Mouse (Mus musculus) cortical plate, adult 2 months (tissue): ENCODE data around the gene Muc13.

ENCODE experiments used
- CTCF ChIP-seq: fragments of 200-500 bp; IDR thresholded peaks from 2 replicates; pipeline ENCODE4 v1.5.1; 2011; ENCODE audit warnings: mild to moderate bottlenecking, control low read depth, low read length; ENCODE audit not compliant: insufficient read depth; ENCODE audit errors: extremely low read depth
- POLR2A ChIP-seq: fragments of 200-500 bp; IDR thresholded peaks from 2 replicates; pipeline ENCODE4 v1.6.1; 2011; ENCODE audit warnings: mild to moderate bottlenecking, low read length, control low read depth; ENCODE audit not compliant: insufficient read depth; ENCODE audit errors: extremely low read depth

- TF ChIP-seq POLR2A (no peak), CTCF (peak; percentile 71)
These were observed 4.0 kb downstream of the Muc13 start for GRCm38 (mm10) chr16:33797860-33798259.
